Mouse (Mus musculus) heart, adult 2 months (tissue): ENCODE results near the gene Tex48.

Source experiments
- CTCF ChIP-seq: fragments of 200-600 bp; IDR thresholded peaks from 2 replicates; pipeline ENCODE4 v1.8.1; 2022; ENCODE audit warnings: antibody characterized with exemption, mild to moderate bottlenecking, moderate library complexity
- EP300 ChIP-seq: fragments of 200-500 bp; IDR thresholded peaks from 2 replicates; pipeline ENCODE4 v1.6.1; 2011; ENCODE audit warnings: low read depth, low read length, control low read depth; ENCODE audit not compliant: insufficient read depth
- POLR2A ChIP-seq: fragments of 200-500 bp; IDR thresholded peaks from 2 replicates; pipeline ENCODE4 v1.6.1; 2011; ENCODE audit warnings: mild to moderate bottlenecking, low read depth, low read length, control low read depth; ENCODE audit not compliant: insufficient read depth

DNA sequence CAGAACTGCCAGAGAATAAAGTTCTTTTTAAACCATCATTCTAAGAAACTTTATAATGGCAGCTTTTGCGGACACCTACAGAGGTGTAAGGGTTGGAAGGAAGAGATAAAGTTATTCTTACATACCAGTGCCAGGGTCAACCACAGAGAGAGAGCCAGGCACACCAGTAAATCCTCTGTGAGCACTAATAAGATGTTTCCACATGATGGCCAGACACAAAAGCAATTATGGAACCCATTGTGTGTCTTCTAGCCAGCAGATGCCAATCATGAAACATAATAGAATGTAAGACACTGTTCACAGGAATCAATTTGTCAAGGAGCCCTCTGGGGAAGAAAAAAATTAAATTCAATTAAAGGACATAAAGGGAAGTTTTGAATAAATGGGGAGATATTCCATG, 39.2 kb upstream of the Tex48 start:
- TF ChIP-seq CTCF (no peak), POLR2A (no peak), EP300 (no peak)
